Comparison of ENCODE assay signal across 31 mouse cellular contexts in the genomic region with DNA sequence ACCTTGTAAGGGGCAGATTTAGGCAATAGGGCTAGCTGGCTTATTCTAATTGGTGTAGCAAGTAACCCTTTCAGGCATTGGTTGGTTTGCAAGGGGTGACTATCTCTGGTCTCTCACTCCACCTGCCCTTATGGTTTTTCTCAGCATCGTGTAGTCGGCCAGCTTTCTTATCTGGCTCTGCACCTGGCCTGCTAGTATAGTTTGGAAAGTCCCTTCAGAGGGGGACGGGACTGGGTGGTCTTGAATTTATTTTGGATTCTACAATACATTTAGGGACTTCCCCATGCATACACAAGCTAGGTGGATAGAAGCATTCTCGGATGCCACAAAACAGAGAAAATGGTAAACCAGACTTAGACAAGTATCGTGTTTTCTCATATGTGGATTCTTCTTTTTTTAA.
"Had no signal": no experiment of that assay in that cellular context is flagged by ENCODE, and none has a peak within 500 bp of the region (broad histone marks: within the 10 kb centered on the region; RNA-seq: fewer than 3 reads in every experiment).

No protein-coding gene starts in this region.

- DNase-seq: heart, postnatal 10 days; heart, postnatal 14 days; heart, postnatal 36 days; heart, postnatal 4 days; kidney, adult 11 months; kidney, adult 18-20 months; kidney, adult 2 months; kidney, adult 8-10 months; kidney, adult 9 months; kidney, postnatal 10 days; kidney, postnatal 14 days; kidney, postnatal 25 days; kidney, postnatal 36 days; kidney, postnatal 4 days; layer of hippocampus, adult 9-11 months; layer of hippocampus, postnatal 36 days had no signal

- H3K9me3 ChIP-seq: heart, embryonic 10.5 days; heart, embryonic 12.5 days; heart, embryonic 13.5 days; heart, embryonic 15.5 days; hindbrain, embryonic 10.5 days; hindbrain, embryonic 12.5 days; hindbrain, embryonic 13.5 days; hindbrain, embryonic 15.5 days; intestine, embryonic 15.5 days; kidney, embryonic 15.5 days had no signal

- H3K4me2 ChIP-seq: heart, embryonic 11.5 days; heart, embryonic 12.5 days; heart, embryonic 13.5 days; heart, embryonic 15.5 days; hindbrain, embryonic 12.5 days; hindbrain, embryonic 13.5 days; hindbrain, embryonic 14.5 days; hindbrain, embryonic 15.5 days; intestine, embryonic 15.5 days; kidney, embryonic 15.5 days had no signal

- H3K4me1 ChIP-seq: hindbrain, embryonic 10.5 days; hindbrain, embryonic 12.5 days; hindbrain, embryonic 13.5 days; hindbrain, embryonic 15.5 days; intestine, embryonic 15.5 days; kidney, embryonic 15.5 days had no signal

- H3K27me3 ChIP-seq: heart, embryonic 12.5 days; heart, embryonic 13.5 days; heart, embryonic 15.5 days; hindbrain, embryonic 12.5 days; hindbrain, embryonic 13.5 days; hindbrain, embryonic 15.5 days; intestine, embryonic 15.5 days; kidney, embryonic 15.5 days had no signal

- H3K27ac ChIP-seq: hindbrain, embryonic 10.5 days; hindbrain, embryonic 12.5 days; hindbrain, embryonic 13.5 days; hindbrain, embryonic 14.5 days; hindbrain, embryonic 15.5 days; hindbrain, postnatal 0 days; intestine, embryonic 15.5 days; kidney, embryonic 15.5 days; kidney, postnatal 0 days; layer of hippocampus, adult 2 months had no signal

- H3K4me3 ChIP-seq: heart, embryonic 10.5 days; heart, embryonic 12.5 days; heart, embryonic 13.5 days; heart, embryonic 15.5 days; hindbrain, embryonic 10.5 days; hindbrain, embryonic 12.5 days; hindbrain, embryonic 13.5 days; hindbrain, embryonic 15.5 days; intestine, embryonic 15.5 days; kidney, embryonic 15.5 days; layer of hippocampus, adult 2 months had no signal

- H3K9ac ChIP-seq: heart, embryonic 12.5 days; heart, embryonic 13.5 days; heart, embryonic 15.5 days; hindbrain, embryonic 12.5 days; hindbrain, embryonic 13.5 days; hindbrain, embryonic 14.5 days; hindbrain, embryonic 15.5 days; intestine, embryonic 15.5 days; kidney, embryonic 15.5 days had no signal
